Mouse (Mus musculus) brain, embryonic 14.5 days (tissue): Measurements from ENCODE around the gene Gde1.

Experiments
- CTCF ChIP-seq: fragments of 200-500 bp; IDR thresholded peaks from 2 replicates; pipeline ENCODE4 v1.5.1; 2012; ENCODE audit warnings: inconsistent platforms, mild to moderate bottlenecking, moderate library complexity, borderline replicate concordance; ENCODE audit not compliant: insufficient read depth, insufficient read length; ENCODE audit errors: extremely low read depth
- POLR2A ChIP-seq: fragments of 200-500 bp; IDR thresholded peaks from 2 replicates; pipeline ENCODE4 v1.6.1; 2012; ENCODE audit warnings: mild to moderate bottlenecking, inconsistent platforms, borderline replicate concordance; ENCODE audit not compliant: poor library complexity, insufficient read depth, insufficient read length, severe bottlenecking; ENCODE audit errors: extremely low read depth

DNA sequence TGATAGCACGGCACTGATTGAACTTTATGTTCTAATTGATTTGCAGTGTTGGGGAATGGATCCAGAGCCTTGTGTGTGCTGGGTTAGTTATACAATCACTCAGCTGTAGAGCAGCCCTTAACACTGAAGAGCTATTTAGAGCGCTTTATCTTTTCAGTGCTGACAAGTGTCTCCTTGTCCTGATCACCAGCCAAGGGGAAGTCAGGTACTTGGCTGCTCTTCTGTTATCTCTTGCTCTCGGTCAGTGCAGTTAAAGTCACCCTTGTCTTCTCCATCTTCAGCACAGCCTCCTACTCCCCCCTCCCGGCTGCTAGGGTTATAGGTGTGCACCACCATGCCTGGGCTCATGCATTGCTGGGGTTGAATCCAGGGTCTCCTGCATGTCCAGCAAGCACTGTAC is 28.8 kb downstream of the Gde1 start:
- TF ChIP-seq CTCF, result no peak
- no peak for TF ChIP-seq POLR2A
